Mouse (Mus musculus): ENCODE results near the gene Atf4. TPM values are rescaled to one million over a fixed set of nuclear protein-coding genes. Genes with fewer than 3 reads are reported as not detected.

Atf4 gene
- total RNA-seq, 4 experiments from 2014 or later = 42.9 to 76.3 (median 65.9) TPM

DNA sequence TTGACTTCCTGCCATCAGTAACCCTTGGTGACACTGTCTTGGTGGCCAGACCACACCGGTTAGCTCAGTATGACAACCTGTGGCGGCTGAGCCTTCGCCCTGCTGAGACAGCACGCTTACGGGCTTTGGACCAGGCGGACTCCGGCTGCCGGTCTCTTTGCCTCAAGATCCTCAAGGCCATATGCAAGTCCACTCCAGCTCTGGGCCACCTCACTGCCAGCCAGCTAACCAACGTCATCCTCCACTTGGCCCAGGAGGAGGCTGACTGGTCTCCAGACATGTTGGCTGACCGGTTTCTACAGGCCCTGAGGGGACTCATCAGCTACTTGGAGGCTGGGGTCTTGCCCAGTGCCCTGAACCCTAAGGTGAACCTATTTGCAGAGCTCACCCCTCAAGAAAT is 5.3 kb upstream of the Atf4 start:
- no peak for DNase-seq (ENCODE audit: low spot score)

DNA sequence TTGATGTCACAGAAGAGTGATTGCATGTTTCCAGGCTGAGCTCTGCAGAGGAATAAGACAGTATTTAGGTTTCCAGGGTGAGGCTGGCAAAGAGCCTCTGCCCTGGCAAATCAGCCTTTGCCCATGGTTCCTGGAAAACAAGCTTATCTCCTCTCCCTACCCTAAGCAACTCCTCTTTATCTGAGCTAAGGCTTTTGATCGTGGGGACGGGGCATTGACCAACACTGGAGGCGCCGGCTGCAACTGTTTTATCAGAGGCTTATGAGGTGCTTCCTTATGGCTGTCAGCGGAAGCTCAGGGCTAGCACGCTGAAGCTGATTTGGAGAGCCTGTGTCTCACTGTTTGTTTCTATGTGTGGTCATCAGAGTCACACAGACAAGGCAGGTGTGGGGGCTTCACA is 4.4 kb upstream of the Atf4 start:
- no peak for DNase-seq (ENCODE audit: low spot score)

DNA sequence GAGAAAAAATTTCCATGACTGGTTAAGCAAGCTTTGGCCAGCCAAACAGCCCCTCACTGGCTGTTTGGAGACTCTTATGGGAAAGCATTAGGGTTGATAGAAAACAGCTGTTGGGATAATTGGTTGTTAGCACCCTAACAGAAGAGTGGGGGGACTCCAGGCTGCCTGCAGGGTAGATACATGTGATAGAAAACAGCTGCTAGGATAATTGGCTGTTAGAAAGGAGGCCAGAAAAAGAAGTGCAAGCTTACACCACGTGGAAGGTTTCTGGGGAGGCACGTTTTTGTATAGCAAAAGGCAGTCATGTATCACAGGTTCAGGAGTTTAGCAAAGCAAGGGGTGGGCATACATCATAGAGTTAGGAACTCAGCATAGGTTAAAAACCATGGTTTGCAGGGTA is 1.5 kb upstream of the Atf4 start:
- no peak for DNase-seq (ENCODE audit: low spot score)

DNA sequence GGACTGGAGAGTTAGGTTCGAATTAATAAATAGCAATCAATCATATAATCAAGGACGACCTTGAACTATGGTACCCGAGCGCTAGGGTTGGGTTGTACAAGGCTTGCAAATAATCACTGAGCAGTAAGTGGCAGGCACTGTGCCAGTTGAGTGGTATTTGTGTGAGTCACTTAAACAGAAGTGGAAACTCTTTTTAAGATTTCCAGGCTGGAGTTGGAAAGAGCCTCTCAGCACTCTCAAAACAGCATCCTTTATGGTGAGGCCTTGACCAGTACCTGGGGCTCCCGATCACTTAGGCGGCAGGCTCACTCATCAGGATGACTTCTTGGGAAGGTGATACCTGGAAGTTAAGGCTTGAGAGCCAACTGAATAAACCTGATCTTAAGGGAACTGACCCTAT is 777 bp upstream of the Atf4 start:
- DNase-seq (ENCODE audit: low spot score) = no peak

DNA sequence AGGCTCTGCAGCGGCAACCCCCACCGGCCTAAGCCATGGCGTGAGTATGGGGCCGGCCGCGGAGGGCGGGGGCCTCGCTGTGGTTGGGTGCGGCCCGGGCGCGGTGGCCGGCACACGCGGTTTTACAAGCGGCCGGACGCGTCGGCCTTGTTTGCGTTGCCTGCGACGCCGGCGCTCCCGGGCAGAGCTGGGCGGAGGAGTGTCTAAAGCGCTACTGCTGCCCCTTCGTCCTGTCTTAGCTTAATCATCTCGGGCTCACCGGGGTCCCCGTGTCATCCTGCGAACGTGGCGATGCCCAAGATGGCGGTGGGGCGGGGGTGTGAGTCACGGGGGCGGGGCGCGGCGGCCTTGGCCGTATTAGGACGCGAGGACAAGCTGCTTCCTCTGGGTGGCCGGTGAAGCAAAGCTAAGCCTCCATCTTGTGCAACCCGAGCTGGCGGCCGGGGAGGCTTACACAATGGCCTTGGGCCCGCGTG is 700 bp downstream of the Atf4 start:
- peak; percentile 67 for DNase-seq (ENCODE audit: low spot score)

DNA sequence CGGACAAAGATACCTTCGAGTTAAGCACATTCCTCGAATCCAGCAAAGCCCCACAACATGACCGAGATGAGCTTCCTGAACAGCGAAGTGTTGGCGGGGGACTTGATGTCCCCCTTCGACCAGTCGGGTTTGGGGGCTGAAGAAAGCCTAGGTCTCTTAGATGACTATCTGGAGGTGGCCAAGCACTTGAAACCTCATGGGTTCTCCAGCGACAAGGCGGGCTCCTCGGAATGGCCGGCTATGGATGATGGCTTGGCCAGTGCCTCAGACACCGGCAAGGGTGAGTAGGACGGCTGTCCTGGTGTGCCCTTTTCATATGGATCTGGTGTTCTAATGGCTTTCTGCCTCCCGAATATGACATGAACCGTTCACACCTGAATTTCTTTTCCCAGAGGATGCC is 1.3 kb downstream of the Atf4 start:
- no peak for DNase-seq (ENCODE audit: low spot score)

DNA sequence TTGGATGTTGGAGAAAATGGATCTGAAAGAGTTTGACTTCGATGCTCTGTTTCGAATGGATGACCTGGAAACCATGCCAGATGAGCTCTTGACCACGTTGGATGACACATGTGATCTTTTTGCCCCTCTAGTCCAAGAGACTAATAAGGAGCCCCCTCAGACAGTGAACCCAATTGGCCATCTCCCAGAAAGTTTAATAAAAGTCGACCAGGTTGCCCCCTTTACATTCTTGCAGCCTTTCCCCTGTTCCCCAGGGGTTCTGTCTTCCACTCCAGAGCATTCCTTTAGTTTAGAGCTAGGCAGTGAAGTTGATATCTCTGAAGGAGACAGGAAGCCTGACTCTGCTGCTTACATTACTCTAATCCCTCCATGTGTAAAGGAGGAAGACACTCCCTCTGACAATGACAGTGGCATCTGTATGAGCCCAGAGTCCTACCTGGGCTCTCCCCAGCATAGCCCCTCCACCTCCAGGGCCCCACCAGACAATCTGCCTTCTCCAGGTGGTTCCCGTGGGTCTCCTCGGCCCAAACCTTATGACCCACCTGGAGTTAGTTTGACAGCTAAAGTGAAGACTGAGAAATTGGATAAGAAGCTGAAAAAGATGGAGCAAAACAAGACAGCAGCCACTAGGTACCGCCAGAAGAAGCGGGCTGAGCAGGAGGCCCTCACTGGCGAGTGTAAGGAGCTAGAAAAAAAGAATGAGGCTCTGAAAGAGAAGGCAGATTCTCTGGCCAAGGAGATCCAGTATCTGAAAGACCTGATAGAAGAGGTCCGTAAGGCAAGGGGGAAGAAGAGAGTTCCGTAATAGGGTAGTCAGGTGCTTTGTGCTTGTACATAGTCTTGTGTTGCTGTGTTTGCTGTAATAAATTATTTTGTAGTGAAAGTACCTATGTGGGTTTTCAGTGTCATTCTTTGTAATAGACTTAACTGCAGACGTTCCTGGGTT is 1.9 kb downstream of the Atf4 start:
- no peak for DNase-seq (ENCODE audit: low spot score)

DNA sequence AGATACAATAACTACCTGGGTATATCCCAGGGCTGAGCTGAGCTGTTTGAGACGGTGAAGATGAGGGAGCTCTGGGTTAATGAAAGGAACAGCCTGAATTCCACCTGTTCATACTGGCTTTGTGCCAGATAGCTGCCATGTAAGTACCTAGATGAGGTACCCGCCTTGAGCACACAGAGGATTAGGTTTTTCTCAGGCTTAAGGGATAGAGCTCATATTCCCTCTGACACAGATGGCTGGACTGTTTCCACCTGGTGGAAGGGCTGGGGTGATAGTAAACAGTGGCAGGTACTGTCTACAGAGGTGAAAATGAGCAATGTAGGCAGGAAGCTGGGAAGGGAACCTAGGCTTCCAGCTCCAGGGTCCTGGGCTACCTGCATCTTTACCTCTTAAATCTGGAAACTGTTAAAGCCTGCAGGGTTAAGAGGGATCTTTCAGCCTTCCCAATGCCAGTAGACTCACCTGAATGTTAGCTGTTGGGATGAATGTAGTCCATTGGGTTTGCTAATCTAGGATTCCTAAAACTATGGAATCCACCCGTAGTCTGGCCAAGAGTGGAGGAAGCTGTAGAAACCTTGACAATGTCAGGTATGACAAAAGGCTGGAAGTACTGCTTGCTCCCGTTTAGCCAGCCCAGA is 2.7 kb downstream of the Atf4 start:
- no peak for DNase-seq (ENCODE audit: low spot score)

DNA sequence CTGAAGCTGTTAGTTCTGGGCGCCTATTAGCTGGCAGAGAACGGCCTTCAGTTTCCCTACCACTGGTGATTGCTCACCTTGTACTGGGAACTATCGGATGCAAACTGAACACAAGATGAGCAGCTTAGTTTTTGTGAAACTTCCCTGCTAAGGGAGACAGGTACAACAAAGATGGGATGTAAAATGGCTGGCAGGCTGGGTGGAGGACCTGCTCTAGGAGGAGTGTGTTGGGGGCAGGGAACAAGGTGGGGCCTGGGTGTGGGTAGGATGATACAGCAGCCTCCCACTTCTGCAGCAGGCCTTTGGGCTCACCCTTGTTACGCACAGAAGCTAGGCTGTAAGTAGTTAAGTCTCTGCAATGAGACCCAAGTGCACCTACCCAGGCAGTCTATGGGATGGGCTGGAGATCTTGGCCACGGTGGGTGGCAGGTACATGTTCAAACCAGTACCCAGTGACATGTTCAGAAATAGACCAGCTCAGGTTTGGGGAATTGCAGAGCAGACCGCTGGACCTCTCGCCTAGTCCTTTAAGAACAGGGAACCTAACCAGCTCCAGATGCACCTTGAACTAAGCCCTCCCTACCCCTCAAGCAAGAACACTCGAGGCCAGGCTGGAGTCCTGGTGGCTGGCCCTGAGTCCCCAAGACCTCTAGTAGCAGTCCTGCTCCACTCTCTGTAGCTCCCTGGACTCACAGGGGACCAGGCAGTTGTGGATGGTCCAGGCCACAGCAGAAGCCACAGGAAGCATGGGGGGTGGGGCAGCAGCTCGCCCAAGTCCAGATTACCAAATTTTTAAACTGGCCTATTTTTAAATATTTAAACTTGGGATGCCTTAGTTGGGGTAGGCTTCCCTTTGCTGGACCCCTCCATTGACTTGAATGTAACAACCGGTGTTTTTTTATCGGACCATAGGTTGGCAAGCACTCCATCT is 3.5 kb downstream of the Atf4 start:
- no peak for DNase-seq (ENCODE audit: low spot score)

DNA sequence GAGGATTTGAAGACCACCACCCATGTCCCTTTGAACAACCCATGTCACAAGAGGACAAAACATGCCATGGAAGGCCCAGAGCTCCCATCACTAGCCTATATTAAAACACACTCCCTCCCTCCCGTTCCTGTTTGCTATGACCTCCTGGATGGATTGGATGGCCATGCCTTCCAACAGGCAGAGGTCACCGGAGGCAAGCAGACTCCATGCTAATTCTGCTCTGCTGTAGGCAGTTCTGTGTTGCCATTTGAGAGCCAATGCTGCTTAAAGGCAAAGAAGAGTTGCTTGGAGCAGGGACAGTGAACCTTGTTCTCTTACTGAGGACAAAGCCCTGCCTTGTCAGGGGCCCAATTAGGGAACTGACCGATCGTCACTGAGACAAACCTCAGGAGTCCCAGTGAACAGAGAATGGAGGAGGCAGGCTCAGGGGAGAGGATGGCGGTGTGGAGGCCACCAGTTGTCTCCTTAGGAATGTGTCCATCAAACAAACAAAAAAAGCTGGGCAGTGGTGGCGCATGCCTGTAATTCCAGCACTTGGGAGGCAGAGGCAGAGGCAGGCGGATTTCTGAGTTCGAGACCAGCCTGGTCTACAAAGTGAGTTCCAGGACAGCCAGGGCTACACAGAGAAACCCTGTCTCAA is 4.5 kb downstream of the Atf4 start:
- no peak for DNase-seq (ENCODE audit: low spot score)

DNA sequence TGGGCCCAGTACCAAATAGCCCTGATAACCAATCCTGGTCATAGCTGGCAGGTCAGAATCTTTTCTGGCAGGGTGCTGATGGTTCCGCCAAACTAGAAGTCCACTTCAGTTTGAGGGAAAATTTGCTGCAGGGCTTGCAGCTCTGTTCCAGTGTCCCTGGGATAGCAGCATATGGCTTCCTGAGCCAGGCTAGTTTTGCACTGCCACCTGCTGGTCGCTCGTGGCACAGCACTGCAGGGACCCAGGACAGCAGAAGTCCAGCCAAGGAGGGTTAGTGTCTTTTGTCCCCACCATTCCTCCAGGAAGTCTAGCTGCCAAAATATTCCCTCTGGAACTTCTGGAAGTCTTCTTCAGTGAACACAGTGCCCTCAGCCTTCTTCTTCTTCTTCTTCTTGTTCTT is 5.7 kb downstream of the Atf4 start:
- DNase-seq (ENCODE audit: low spot score) = peak; percentile 80

DNA sequence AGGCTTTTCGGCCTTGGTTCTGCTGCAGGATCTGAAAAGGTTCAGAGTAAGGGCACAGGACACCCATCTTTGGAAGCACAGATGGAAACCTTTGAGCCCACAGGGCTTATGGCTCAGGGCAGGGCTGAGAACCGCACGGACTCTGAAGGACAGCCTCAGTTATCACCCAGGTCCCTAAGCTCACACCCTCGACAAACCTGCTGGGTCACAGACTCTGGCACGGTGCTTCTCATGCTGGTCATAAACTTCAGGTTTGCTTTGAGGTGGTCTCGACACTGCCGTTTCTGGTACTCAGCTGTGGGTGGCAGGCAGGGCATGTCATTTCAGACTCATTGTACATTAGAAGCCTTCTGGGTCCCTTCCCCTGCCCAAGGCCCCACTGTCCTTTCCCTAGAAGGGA is 6.1 kb downstream of the Atf4 start:
- no peak for DNase-seq (ENCODE audit: low spot score)

DNA sequence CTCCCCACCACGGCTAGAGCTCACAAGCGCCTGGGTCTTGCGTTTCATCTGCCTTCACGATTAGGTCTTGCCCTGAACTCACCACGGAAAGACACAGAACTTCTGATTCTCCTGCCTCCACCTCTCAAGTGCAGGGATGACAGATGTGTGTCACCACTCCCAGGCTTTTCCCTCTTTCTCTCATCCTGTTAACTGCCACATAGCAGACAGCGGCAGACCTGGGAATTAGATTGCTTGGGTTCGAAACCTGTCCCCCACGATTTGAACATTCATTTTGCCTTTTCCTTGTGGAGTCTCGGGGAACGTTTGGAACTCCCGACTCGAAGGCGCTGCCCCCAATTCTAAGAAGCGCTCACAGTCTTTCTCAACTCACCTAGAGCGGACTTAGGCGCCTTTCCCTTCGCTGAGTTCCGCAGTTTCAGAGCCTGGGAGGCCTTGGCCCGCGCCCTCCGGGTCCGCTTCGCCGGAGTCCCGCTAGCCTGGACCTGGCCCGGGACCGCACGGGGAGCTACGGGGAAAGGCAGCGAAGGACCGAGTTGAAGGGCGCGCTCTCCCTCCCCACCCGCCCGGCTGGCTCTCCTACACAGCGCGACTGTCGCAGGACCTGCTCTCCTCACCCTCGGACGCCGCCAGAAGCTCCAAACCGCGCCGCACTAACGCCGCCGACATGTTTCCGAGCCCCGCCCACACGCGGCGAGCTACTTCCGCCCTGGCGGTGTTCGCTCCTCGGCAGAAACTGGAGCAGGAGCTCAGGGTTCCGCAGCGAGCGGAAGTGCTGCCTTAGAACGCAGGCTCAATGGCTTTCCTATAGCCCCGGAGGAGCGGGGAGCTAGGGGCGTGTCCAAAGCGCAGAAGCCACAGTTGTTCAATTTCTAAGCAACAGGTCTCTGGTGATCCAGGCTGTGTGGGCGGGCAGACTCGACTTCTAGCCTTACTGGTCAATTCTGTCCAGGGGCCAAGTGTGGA is 8.9 kb downstream of the Atf4 start, which contains the start of gene Rps19bp1:
Gene Rps19bp1 (minus strand): TSS at position 706 of the 966 bp plus-strand sequence.
- DNase-seq (ENCODE audit: low spot score) = peak; percentile 88

DNA sequence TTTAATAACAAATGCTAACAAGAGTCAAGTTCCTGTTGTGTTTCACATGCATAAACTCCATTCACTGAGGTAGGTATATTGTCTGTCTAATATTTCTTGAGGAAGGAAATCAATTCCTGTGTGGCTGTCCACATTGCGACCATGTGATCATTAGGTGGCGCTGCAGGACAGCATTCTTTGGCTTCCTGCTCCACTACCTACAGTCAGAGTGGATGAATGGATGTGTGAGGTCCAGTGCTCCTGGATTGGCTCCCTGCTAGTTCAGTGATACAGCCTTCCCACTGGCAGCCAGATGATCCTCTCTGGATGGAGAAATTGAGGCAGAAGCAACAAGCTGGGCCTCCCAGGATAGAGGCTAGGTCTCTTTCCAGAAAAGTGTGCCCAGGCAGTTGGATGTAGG is 11.3 kb downstream of the Atf4 start:
- peak; percentile 65 for DNase-seq (ENCODE audit: low spot score)

DNA sequence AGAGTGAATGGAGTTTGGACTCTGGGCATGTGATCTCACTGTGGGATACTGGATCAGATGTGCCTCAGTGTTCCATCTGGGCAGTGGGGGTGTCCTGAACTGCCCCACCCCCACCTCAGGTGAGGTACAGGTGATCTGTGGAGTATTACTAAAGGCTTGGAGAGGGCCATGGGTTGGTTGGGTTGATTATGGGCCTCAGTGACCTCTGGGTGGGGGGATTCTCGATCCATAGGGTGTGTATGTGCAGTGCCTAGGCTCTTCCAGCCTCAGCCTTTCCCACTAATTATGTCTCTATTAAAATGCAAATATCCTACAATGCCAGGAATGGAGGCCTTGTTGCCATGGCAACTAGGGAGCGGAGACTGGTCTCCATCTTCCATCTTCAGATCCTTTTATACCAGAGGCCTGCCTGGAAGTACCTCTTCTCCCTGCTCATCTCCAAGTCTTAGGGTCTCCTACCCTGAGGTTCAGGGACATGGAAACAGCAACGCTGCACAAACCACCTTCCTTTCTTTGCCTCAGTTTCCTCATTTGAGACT is 16.9 kb downstream of the Atf4 start:
- no peak for DNase-seq (ENCODE audit: low spot score)

DNA sequence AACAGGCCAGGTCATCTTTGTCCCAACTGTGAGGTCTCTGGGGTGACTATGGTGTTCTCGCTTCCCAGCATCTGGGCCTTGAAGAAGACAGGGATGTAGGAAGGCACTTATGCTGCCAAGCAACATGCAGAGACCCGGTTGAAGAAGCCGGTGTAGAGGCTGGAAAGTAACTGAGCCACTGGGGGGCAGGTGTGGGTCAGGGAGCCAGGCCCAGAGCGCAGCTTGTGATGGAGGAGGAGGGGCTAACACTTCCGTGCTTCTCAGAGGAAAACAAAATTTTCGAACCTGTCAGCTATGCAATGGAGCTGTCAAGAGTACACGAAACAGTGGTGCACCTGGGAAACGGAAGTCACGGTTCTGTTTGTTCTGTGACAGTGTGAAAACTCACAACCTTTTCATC is 22.1 kb downstream of the Atf4 start:
- no peak for DNase-seq (ENCODE audit: low spot score)

DNA sequence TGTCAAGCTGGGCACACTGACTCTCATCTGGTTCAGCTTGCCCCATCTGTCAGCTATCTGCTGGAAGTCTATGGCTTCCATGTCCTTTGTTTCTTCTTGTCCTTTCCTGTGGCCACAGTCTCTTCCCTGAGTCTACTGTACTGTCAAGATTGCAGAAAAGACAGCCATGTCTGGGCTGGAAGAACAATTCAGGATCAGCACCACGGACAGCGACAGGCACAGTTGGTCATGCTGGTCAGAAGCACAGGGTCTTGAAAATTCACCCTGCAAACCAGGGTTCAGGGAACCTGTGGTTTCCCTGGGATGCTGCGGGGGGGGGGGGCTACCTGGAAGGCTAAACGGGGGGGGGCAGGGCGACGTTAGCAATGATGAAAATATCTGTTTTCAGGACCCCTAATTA is 22.6 kb downstream of the Atf4 start:
- DNase-seq (ENCODE audit: low spot score) = no peak

DNA sequence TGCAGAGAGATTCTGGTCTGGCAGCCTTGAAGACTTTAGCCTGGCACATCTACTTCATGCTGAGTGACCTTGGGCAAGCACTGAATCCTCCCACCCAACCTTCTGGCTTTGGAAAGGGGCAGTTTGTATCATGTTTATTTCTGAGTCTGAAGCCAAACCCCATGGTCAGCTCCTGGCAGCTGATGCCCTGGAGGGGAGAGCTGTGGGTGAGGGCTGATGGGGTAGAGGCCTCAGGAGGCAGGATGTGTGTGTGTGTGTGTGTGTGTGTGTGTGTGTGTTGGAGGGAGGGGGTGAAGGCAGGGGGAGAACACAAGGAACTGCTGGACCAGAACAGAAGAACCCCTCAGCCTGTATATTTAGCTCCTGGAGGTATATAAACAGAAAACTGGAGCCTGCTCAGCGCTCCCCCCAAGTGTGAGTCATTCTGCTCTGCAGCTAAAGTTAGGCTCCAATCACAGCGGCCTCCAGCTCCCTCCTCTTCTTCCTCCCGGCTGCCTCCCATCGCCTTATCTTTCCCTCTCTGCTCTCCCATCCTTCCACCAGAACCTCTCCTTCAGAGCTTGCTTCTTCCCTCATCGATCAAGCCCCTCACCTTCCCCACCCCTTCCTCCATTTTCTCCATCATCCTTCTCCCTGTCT is 23.3 kb downstream of the Atf4 start:
- no peak for DNase-seq (ENCODE audit: low spot score)

DNA sequence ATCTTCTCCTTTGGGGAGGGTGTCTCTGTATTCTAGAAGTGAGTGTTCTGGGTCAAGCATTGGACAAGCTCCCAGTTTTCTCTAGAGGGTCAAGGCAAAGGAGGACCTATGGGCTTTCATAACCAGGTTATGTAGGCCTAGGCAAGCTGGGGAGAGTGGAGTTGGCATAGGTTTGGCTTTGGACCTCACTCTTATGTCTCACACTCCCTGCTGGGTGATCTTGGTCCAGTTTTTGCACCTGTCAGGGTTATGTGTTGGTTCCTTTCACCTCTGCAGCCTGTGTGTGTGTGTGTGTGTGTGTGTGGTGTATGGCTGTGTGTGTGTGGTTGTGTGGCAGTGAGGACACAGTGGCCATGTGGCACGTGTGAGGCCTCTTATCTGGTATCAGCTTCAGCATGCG is 24.1 kb downstream of the Atf4 start:
- DNase-seq (ENCODE audit: low spot score) = no peak
